Mouse (Mus musculus): ENCODE results near the gene Nisch.

DNA sequence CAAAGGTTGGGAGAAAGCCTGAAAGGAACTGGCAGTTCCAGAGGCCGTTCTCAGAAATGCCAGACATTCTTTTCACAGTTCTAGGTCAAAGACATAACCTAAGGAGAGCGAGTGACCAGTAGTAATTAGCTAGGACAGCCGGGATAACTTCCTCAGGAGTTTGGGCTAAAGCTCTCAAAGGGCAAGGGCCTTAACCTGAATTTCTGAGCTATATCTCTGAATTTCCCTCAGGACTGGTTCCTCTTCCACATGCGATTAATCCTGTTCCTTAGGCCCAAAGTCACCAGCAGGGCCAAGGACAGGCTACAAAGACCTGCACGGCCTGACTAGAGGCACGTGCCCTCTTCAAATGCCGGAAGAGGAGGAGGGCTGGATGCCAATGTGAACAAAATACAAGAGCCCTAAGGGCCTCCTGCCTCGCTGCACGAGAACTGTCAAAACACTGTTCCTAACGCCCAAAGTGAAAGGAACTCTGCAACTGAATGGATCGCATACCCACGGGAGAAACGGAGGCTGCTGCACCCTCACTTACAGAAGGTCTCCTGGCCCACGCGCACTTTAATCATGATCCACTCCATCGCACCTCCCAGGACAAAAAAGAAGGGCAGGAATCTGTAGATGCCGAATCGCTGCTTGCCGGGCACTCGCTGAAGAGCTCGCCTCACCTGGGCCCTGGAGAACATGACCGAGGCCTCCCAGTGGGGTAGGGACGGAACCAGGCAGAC is 88.5 kb downstream of the Nisch start:
- no peak for TF ChIP-seq CTCF (IDR thresholded peaks at IDR 0.05; ENCODE audit: control insufficient read depth, insufficient read depth, low read length)
- no peak for TF ChIP-seq POLR2A (IDR thresholded peaks at IDR 0.05; ENCODE audit: borderline replicate concordance, control insufficient read depth, low read depth, low read length)

Data from bone marrow, adult 2 months (tissue).